Mouse (Mus musculus) small intestine, adult 2 months (tissue): Measurements from ENCODE around the gene Rab6b. TPM values are rescaled to one million over a fixed set of nuclear protein-coding genes. Genes with fewer than 3 reads are reported as not detected.

Experiments
- H3K27ac ChIP-seq: fragments of 200-500 bp; 2 replicates; pipeline ENCODE4 v1.5.1; 2012; ENCODE audit warnings: low read depth, low read length, control low read depth, inconsistent platforms; ENCODE audit not compliant: insufficient read depth
- H3K27me3 ChIP-seq: fragments of 200-500 bp; 2 replicates; pipeline ENCODE4 v1.6.1; 2012; ENCODE audit warnings: mild to moderate bottlenecking, moderate library complexity, low read length, inconsistent platforms; ENCODE audit not compliant: control insufficient read depth, insufficient read depth
- H3K36me3 ChIP-seq: fragments of 200-500 bp; 2 replicates; pipeline ENCODE4 v1.6.1; 2012; ENCODE audit warnings: mild to moderate bottlenecking, low read length, control low read depth, inconsistent platforms; ENCODE audit not compliant: control insufficient read depth, insufficient read depth
- H3K4me1 ChIP-seq: fragments of 200-500 bp; 2 replicates; pipeline ENCODE4 v1.6.1; 2012; ENCODE audit warnings: low read length, inconsistent platforms, mixed read lengths; ENCODE audit not compliant: control insufficient read depth, insufficient read depth, insufficient read length
- H3K4me3 ChIP-seq: fragments of 200-500 bp; 2 replicates; pipeline ENCODE4 v1.5.1; 2012; ENCODE audit warnings: low read depth, mild to moderate bottlenecking, control low read depth, inconsistent platforms, low read length, moderate library complexity
- CTCF ChIP-seq: fragments of 200-500 bp; IDR thresholded peaks from 2 replicates; pipeline ENCODE4 v1.5.1; 2012; ENCODE audit warnings: low read depth, mild to moderate bottlenecking, control low read depth, inconsistent platforms, low read length, moderate library complexity, mixed read lengths; ENCODE audit not compliant: insufficient replicate concordance, insufficient read length; ENCODE audit errors: extremely low read depth
- POLR2A ChIP-seq: fragments of 200-500 bp; IDR thresholded peaks from 2 replicates; pipeline ENCODE4 v1.6.1; 2012; ENCODE audit warnings: low read depth, mild to moderate bottlenecking, control low read depth, inconsistent platforms, low read length, moderate library complexity
- WGBS: fragments of 180-500 bp; shearing (Covaris S2); methylation state at CpG from one replicate; pipeline ENCODE4 v1.1.7; 2018; 5-methylcytosine and 5-hydroxymethylcytosine counted together
- polyA plus RNA-seq: library from polyadenylated mRNA; depleted of rRNA; stranded (reverse); fragments of >200 nt; gene quantifications from 2 replicates; pipeline ENCODE4 v1.2.3, GENCODE M21; 2012

Gene Rab6b
- polyA plus RNA-seq, 1 experiment, result 11.6 TPM

GRCm38 (mm10) chr9:103072926-103073515 is 38.6 kb upstream of the Rab6b start:
- Histone ChIP-seq H3K4me3 (no peak overlapping the region), H3K36me3 (peaks cover 8% of the 10 kb centered on the region; the same call in 1 of the 2 replicates), H3K4me1 (peaks cover 10% of the 10 kb centered on the region; the same call in 1 of the 2 replicates), H3K27me3 (no peaks in the 10 kb centered on the region), H3K27ac (no peak overlapping the region)
- TF ChIP-seq POLR2A, result no peak
- TF ChIP-seq CTCF, result no peak
- WGBS, result 79% methylated on average over 11 of the region's 11 CpGs

GRCm38 (mm10) chr9:103076836-103077531 is 34.6 kb upstream of the Rab6b start:
- H3K4me1 ChIP-seq, result peaks cover 20% of the 10 kb centered on the region; the same call in 1 of the 2 replicates
- peaks cover 9% of the 10 kb centered on the region for H3K36me3 ChIP-seq
- no peak overlapping the region for H3K4me3 ChIP-seq
- TF ChIP-seq POLR2A, result no peak
- no peak for TF ChIP-seq CTCF
- H3K27ac ChIP-seq, result no peak overlapping the region
- WGBS, result 81% methylated on average over 21 of the region's 21 CpGs
- H3K27me3 ChIP-seq, result no peaks in the 10 kb centered on the region

GRCm38 (mm10) chr9:103078194-103078691 is 33.3 kb upstream of the Rab6b start:
- no peak overlapping the region for H3K4me3 ChIP-seq
- no peaks in the 10 kb centered on the region for H3K27me3 ChIP-seq
- 23% methylated on average over 6 of the region's 6 CpGs for WGBS
- H3K36me3 ChIP-seq, result peaks cover 11% of the 10 kb centered on the region
- no peak overlapping the region for H3K27ac ChIP-seq
- TF ChIP-seq CTCF (no peak), POLR2A (no peak)
- peaks cover 17% of the 10 kb centered on the region; the same call in 1 of the 2 replicates for H3K4me1 ChIP-seq

- Histone ChIP-seq H3K4me3 (no peak overlapping the region), H3K27ac (no peak overlapping the region), H3K27me3 (no peaks in the 10 kb centered on the region), H3K4me1 (peaks cover 17% of the 10 kb centered on the region; the same call in 1 of the 2 replicates), H3K36me3 (peaks cover 11% of the 10 kb centered on the region)
- TF ChIP-seq CTCF (no peak), POLR2A (no peak)
- 74% methylated on average over 3 of the region's 3 CpGs for WGBS
Observed at GRCm38 (mm10) chr9:103080211-103080610, 31.4 kb upstream of the Rab6b start.

- Histone ChIP-seq H3K4me3 (no peak overlapping the region), H3K27ac (no peak overlapping the region), H3K27me3 (no peaks in the 10 kb centered on the region), H3K36me3 (peaks cover 12% of the 10 kb centered on the region), H3K4me1 (peaks cover 14% of the 10 kb centered on the region; the same call in 1 of the 2 replicates)
- no peak for TF ChIP-seq CTCF
- TF ChIP-seq POLR2A, result no peak
- WGBS, result 70% methylated on average over 8 of the region's 8 CpGs
Observed at GRCm38 (mm10) chr9:103082246-103082975, 29.2 kb upstream of the Rab6b start.

- no peak for TF ChIP-seq CTCF
- WGBS, result 24% methylated on average over 3 of the region's 3 CpGs
- H3K27ac ChIP-seq, result no peak overlapping the region
Observed at GRCm38 (mm10) chr9:103083405-103083804, 28.2 kb upstream of the Rab6b start.

More at GRCm38 (mm10) chr9:103083405-103083804, 28.2 kb upstream of the Rab6b start:
- Histone ChIP-seq H3K4me1 (peaks cover 8% of the 10 kb centered on the region; the same call in 1 of the 2 replicates), H3K4me3 (no peak overlapping the region), H3K36me3 (peaks cover 12% of the 10 kb centered on the region), H3K27me3 (no peaks in the 10 kb centered on the region)
